Mouse (Mus musculus) inflammation-experienced regulatory T-cells (primary cell): ENCODE results near the gene Ank2. TPM values are rescaled to one million over a fixed set of nuclear protein-coding genes. Genes with fewer than 3 reads are reported as not detected.

ENCODE experiments used
- polyA plus RNA-seq, 2 experiments: library from polyadenylated mRNA; unstranded; fragments of 100-300 nt; shearing (Covaris generic); gene quantifications; one replicate each; pipeline ENCODE4 v1.2.1; 2017

Gene Ank2
- polyA plus RNA-seq: 1 to 10 TPM; 1.2 to 6.3 TPM

DNA sequence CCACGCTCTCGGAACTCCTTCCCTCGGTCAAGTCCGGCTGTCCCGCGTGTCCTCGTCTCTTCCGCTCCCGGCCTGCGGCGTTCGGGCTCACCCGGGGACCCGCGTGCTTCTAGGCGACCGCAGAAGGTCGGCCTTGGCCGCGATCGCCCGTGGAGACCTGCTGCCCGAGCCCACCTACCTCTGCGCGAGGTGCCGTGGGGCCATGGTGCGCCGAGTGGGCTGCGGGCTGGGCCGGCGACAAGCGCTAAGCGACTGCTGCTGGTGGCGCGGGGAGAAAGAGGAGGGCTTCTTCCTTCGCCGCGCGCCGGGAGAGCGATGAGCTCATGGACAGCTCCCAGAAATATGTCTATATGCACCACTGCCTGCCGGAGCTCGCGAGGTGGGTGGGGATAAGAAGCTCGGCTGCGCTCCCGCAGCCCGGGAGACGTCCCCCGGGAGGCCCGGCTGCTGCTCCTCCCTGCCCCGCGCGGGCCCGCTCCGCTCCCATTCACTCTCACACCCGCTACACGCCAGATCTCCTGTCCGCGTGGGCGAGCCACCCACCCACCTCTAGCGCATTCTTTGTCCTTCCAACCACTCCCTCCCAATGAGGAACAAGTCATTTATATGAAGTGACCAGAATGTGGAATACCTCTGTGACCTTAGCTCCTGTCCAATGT is at the start of gene Ank2:
TSS of gene Ank2 (minus strand) at position 609 of the 659 bp plus-strand sequence.

Other genes starting within 250 kb of the Ank2 start
- gene Larp7, start 54.0 kb upstream of the Ank2 start, polyA plus RNA-seq: 10 to 100 TPM; 47.0 to 47.2 TPM
- gene Zgrf1, start 54.1 kb upstream of the Ank2 start, polyA plus RNA-seq: 1 to 10 TPM; 1.4 to 2.9 TPM
- gene Neurog2, start 133.8 kb upstream of the Ank2 start, polyA plus RNA-seq: not detected